Mouse (Mus musculus): ENCODE data around the gene Tpcn2.

Tpcn2 gene

DNA sequence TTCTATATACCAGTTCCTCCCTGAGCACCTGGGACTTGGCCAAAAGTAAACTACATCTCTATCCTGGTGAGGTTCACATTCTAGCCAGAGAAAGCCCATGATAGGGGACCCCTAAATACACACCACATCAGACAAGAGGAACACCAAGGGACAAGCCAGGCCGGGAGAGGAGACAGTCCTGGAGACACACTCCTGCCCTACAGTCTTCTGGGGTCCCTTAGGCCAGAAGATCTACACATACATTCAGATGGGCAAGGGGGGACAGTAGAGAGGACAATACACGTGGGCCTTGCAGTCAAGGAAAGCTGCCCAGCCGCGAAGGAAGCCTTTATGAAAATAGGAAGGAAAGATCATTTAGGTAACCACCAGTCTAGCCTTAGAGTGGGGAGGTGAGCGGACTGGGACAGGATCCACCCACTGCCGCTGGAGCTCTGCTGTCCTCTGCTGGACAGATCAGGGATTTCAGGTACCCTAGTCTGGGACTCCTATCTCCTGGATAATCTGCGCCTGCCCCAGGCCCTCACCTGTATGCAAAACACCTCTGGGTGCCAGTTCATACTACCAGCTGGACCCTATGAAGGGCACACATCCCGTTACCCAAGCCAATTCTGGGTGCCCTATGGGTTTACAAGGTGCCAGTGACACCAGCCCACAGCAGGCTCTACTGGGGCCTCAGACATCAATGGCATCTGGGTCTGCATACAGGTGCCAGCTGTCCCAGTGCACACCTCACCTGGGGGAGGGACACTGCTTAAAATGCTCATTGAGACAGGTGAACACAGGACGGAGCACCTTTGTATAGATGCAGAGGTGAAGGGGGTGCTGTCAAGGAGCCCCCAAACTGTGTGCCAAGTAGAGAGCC lies 40.7 kb downstream of the Tpcn2 start:
- peak; percentile 51 for DNase-seq (ENCODE audit: low spot score)

DNA sequence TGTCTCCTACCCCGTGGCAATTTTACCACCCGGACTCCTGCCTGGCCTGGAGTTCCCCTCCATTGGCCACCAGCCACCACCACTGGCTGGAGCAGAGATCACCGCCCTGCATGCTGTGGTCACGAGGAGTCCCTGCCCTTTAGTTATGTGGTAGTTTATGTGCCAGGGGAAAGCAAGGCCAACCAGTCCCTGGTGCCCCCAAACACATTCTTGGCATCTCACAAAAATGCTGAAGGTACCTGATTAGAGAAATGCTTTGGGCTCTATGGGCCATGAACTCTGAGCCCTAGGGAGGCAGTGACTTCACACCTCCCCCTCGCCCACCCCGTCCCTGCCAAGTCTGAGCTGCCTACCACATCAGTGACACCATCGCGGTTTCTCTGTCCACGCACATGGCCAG lies 41.8 kb downstream of the Tpcn2 start:
- no peak for DNase-seq (ENCODE audit: low spot score)

DNA sequence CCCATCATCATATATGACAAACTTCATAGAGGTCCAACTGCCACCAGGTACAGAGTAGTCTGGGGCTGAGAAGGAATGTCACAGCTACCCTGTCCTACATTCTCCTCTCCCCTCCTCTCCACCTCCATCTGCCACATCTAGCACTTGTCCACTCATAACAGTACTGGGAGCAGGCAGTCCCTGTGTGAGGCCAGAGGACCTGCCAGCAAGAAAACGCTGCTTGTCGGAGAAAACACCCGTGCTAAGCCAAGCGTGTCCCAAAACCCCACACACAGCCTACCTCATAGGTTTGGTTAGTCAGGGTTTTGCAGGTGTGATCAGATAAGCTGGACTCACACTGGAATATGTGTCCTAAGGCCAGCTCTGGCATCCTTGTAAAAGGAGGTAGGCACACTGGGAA lies 42.9 kb downstream of the Tpcn2 start:
- no peak for DNase-seq (ENCODE audit: low spot score)

DNA sequence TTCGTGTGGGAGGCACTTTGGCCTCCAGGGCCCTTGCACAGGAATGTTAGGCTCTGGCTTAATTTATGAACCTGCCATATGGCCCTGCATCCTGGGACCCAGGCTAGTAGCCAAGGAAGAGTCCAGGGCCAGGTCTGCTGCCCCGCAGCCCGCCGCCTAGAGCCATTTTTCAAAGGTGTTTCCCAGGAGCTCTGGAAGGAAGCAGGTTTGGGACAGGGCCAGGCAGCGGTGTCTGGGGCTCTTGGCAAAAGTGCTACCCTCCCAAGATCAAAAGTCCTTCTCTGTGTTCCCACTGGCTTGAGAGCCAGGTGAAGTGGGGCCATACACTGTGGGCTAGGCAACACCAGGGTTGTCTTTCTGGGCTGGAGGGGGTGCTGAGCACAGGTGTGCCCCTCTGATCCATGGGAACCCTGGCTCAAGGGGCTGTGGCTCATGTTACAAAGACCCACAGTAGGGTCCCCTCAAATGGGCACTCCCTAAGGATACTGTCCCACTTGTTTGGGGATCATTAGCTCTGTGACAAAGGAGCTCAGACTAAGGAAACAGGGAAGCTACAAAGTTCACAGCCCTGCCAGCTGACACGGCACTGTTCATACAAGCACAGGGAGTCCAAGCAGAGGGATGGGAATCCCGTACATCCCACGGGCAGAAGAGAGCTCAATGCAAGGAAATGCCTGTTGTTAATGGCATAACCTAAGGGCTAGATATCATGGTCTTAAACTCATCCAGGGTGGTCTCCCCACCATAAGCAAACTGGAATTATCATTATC lies 43.9 kb downstream of the Tpcn2 start:
- DNase-seq (ENCODE audit: low spot score), result no peak

DNA sequence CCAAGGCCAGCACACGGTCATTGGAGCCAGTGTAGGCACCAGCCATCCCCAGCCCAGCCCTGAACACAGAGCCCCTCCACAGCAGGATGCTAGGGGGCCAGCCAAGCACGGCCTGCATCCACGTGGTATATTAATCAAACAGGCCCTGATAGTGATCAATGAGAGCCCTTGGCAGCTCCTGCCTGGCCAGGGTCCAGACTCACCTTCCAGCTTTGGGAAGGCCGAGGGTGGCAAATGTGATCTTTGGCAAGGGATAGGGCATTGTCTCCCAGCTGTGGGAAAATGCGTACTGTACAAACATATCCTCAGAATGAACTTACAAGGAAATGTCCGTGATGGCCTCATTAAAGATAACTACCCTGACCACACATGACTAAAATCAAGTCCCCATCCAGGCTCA lies 44.7 kb downstream of the Tpcn2 start:
- DNase-seq (ENCODE audit: low spot score), result no peak

DNA sequence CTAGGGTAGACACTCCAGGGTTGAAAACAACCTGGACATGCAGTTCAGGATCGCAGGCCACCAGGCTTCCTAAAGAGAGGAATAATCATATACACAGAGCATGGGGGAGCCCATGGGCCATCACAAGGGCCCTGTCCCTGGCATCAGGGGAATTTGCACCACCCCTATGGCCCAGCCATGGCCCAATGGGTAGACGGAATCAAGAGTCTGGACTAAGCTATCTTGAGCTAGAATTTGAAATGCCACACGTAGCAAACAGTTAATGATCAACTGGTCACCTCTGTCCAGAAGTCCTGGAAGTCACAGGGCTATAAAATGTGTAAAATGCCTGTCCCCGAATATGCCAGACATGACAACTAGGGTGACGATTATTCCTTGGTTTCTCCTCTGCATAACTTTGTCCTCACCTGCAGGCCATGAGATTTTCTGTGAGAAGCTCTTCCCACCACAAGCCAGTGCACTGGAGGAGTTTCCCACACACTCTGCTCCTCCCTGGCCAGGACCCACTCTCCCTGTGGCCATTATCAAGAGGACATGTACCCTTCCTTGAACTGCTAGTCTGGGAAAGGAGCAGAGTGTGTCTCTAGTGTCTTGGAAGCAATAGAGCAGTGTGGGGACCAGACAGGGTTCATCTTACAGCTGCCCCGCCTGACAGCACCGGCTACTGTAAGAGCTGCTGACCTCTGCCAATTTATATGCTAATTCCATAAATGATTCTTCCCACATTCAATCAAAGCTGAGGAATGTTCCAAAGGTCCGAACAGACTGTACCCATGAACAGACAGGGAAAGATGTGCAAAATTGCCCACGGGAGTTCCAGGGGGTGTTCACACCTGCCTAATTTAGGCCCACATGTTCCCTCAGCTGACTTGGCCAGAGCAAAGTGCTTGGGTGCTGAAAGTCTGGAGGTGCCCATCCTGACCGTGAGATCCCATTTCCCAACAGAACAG lies 48.7 kb downstream of the Tpcn2 start:
- DNase-seq (ENCODE audit: low spot score), result no peak

DNA sequence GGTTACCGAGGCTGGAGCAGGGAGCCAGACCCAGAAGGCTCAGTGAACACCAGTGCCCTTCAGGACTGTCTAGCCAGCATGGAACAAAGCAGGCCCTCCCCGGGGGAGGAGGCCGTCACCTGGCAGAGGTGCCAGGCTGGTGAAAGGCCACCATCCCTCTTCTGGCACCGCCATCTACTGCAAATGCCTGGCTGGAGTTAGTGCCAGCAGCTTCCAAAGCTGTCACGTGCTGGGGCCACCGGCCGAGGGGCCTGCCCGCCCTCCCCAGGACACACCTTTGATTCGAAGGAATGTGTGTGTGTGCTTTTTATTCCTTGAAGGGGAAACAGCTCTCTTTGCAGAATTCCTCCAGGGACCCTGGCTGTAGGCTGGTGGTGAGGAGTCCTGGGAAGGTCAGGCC lies 52.2 kb downstream of the Tpcn2 start:
- no peak for DNase-seq (ENCODE audit: low spot score)

DNA sequence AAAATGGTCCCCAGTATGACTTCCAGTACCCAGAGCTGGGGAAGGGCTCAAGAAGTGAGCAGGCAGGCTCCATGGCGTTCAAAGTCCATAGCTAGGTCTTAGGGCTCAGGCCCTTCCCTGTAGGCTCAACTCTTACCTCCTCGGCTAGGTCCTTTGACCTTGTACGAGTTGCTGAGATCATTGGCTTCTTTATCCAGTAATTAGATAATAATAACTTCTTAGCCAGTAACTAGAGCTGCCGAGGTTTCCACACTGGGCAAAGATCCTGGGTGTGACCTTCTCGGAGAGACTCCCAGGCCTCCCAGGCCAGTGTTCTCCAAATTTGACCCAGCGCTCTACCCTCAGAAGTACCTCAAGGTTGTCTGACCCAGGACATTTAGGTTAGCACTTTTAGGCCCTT lies 57.2 kb downstream of the Tpcn2 start:
- no peak for DNase-seq (ENCODE audit: low spot score)

DNA sequence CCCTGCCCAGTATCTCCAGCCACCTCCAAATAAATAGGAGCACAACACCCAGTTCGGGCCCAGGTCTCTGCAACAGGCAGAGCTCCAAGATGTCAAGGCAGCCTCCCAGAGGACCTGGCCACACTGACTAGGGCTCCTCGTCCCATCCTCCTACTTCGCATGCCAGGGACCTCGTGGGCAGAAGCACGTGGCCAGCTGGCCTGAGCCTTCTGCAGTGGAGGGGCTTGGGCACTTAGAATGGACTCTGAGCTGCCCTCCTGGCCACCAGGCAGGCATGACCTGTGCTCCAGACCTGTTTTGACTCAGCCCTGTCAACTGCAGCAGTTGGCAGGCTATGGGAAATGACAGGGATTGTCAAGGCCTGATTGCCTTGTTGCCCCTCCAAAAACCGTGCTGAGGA lies 58.2 kb downstream of the Tpcn2 start:
- DNase-seq (ENCODE audit: low spot score), result no peak

DNA sequence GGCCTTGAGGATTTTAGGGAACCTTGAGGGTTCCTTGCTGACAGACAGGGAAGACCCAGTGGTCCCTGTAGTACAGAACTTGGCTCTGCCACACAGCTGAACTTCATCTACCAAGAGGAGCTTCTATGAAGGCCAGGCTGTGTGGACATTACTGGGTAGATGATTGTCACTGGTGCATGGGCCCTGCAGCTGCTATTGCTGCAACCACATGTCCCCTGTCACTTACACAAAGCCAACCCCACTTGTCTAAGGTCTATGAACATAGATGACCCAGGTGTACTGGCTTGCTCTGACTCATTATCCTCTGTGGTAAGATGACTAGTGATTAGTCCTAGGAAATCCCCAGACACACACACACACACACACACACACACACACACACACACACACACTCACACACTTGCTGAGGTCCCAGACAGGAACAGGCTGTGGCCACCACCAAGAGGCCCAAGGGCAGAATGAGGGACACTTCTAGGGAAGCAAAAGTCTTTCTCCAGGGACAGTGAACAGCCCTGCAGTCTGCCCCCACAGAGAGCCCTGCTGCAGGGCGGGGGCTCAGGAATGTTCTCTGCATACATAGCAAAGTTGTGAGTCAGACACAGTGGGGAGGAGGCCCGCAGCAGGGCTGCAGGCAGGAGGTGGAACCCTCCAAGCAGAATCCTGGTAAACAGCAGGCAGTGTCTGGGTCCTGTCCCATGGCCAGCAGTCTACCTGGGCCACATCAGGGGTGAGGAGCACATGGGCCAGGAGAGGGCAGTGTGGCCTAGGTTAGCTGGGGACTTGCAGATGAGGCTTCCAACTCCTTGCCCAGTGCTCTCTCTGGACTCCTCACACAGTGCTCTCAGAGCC lies 61.7 kb downstream of the Tpcn2 start:
- DNase-seq (ENCODE audit: low spot score), result no peak

DNA sequence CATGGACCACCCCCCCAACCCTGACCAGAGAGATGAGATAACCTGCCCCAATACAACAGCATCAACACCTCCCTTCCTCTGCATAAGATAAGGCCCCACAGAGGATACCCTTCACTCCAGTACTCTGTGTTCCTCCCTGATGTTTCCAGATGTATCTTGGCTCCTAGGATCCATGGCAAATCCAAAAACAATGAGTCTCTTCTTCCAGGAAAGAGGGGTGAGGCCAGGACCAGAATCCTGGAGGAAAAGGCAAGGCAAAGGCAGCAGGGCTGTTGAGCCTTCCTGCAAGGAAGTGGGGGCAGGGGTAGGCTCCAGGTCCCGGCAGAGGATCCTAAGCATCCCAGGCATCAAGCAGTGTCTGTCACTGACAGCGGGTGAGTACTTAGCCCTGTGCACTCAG lies 62.5 kb downstream of the Tpcn2 start:
- DNase-seq (ENCODE audit: low spot score), result no peak

DNA sequence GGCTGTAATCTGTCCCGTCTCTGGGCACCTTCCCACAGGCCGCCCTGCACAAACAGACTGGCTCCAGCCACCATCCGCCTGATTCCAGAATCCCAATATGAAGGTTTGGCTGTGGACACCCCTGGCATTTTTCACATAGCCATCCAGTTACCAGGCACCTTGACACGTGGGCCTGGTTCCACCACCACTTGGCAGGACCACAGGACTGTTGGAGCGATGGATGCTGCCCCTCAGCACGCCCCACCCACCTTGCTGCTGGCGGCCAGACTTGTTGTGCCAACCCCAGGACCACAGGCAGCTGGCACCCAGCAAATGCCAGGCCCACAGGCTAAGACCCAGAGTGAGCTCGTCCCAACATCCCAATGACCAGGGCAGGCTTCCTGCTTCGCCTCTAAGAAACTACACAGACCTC lies 64.4 kb downstream of the Tpcn2 start:
- DNase-seq (ENCODE audit: low spot score), result no peak

DNA sequence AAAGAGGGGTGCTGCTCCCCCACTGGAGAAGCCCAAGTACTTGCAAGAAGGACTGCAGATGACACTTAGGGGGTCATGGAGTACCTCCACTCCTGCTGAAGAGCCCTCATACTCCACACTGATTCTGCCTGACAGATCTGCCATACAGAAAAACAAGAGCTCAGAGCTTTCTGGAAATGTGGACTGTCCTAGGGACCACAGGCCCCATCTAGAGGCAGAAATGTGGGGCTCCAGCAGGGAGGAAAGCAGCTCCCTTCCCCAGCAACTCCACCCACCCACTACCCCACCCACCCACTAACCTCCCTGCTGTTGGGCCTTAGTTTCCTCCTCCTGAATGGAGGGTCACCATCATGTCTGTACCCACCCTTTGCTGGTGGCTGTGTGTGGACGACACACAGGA lies 67.2 kb downstream of the Tpcn2 start:
- DNase-seq (ENCODE audit: low spot score), result no peak

DNA sequence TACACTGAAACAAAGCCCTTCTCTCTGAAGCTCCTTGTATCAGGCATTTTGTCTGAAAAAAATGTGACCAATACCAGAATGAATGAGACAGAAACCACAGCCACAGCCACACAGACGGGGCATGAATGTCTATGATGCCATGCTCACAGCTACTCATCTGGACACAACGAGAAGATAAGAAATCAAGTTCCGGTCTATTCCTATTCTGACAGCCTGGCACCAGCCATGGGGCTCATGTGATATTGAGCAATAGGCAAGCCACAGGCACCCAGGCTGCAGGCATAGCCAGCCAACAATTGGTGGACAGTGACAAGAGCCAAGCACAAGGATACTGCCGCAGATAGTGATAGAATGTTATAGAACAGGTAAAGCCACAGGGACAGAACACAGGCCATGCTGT lies 68.3 kb downstream of the Tpcn2 start:
- no peak for DNase-seq (ENCODE audit: low spot score)

DNA sequence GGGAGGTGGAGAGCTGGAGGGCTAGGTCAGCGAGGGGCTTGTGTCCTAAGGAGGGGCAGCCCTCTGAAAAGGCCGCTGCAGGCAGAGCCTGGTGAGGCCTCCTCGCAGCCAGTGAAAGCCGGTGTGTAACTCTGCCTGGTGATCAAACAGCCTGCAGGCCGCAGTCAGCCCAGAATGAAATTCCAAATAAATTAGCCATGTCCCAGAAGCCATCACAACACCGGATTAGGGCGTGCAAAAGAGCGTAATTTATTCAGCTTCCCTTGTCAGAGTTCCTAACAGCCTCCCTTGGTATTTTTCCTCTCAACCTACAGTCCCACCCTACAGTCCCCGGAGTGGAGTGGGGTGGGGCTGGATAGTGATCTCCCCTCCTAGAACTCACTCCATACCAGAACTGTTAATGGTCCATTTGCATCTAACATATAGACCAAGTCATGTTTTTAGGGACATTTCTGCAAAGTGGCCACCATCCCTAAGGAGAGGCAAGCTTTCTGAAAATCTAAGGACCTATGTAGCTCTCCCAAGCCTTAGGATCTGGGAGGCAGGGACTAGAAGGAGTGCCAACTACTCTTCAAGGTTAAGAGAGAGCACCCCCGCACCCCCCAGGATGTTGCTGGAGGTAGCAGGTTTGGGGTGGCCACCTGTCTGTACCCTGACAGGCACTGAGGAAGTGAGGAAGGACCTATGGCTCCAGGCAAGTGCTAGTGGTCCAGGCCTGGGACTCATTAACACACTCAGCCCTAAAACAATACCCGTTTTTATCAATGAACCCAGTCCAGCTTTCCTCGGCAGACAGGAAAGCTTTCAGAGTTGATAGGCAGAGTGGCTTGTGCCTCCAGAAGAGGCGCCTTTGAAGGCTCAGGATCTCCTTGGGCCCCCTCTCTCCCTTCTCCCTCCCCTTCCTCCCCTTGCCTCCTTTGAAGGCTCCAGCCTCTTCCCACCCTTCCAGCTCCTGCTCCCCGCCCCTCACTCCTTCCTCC lies 71.8 kb downstream of the Tpcn2 start:
- no peak for DNase-seq (ENCODE audit: low spot score)

DNA sequence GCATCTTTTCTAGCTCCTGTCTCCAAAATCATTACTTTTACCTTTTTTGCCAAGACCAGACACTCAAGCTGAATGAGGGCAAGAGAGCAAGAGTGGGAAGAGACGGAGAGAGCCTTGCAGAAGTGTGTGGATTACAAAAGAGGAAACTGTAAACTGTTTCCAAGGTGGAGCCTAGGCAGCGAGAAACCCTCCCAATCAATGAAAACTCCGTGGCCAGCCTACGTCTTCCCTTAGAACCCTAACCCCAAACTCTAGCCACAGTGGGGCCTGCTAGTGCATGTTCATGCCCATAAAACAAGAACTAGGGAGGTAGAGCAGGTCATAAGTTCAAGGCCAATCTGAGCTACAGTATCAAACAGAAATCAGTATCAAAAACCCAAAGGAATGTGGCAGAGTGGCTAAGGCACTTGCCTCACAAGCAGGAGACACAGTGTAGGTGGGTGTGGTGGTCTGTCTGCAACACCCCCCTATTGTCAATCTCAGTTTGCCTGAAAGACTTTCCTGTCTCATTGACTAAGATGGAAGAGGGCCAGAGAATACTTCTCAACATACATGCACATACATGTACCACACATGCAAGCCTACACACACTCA lies 73.2 kb downstream of the Tpcn2 start:
- no peak for DNase-seq (ENCODE audit: low spot score)

DNA sequence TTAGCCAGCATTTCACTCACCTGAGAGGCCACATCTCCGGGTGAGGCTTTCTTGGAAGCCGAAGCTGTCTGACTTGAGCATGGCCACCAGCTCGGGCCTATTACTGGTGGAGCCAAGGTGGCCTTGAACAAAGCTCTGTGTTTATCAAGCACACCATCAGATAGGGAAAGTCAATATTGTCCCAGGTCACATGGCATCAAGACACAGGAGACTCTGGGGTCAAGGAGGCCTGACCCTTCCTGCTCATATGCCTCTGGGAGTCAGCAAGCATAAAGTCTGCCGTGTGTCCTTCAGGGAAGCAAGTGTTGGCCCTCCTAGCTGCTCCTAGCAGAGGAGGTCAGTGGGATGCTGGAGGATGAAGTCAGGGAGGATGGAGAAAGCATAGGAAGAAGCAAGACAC lies 75.8 kb downstream of the Tpcn2 start, which contains the start of gene 1810010D01Rik:
1810010D01Rik (minus strand) TSS at position 114 of the 400 bp plus-strand sequence.
- no peak for DNase-seq (ENCODE audit: low spot score)

DNA sequence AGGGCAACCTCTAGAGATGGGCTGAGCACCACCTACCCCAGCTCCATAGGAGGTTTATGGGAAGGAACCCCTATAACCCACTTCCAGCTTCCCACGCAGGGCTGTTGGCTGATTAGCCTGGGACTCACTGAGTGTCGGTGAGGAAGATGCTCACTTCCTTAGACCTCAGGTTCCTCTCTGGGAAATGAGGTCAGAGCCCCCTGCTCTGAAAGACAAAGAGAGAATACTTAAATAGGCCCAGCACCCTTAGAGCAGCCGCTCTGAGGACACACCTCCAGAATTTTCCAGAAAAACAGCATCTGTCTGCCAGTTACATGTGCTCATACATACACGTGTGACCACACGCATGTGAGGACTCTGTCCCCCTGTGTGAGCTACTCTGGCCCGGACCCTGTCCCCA lies 77.0 kb downstream of the Tpcn2 start:
- no peak for DNase-seq (ENCODE audit: low spot score)

DNA sequence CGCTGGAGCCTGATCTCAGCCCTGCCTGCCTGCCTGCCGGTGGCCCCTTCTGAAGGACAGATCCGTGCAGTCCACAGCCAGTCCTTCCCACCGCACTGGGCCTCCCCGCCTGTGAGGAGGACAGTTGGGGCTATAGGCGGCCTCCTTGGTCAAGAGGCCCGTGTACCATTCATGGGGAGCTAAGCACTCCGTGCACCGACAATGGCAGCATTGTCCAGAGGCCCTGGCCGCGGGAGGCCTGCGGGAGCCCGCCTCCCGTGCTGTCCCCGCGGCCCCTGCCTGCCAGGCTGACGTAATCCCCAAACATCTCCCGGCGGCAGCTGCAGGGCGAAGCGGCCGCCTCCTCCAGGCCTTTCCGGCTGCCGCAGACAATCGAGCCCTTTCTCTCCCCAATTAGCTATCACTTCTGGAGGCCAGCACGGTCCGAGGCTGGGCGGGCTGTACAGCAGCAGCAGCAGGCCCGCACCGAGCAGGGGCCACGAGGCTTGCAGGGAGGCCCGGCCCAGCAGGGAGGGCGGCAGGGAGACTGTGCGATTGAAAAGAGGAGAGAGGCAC lies 77.7 kb downstream of the Tpcn2 start:
- DNase-seq (ENCODE audit: low spot score), result peak; percentile 74

Measured in left cerebral cortex, adult 11 months (tissue).